Mouse (Mus musculus) myocyte (in vitro differentiated cells): ENCODE data around the gene March1. TPM values are rescaled to one million over a fixed set of nuclear protein-coding genes. Genes with fewer than 3 reads are reported as not detected.

Experiments used
- H3K27me3 ChIP-seq: one replicate; pipeline ENCODE4 v1.6.1; 2011; ENCODE audit not compliant: control insufficient read depth, insufficient read depth, insufficient read length
- H3K36me3 ChIP-seq: one replicate; pipeline ENCODE4 v1.6.1; 2011; ENCODE audit not compliant: control insufficient read depth, insufficient read depth
- H3K4me2 ChIP-seq: one replicate; pipeline ENCODE4 v1.6.1; 2011; ENCODE audit warnings: low read depth, control low read depth
- H3K4me3 ChIP-seq: one replicate; pipeline ENCODE4 v1.5.1; 2011; ENCODE audit warnings: mild to moderate bottlenecking, control low read depth, moderate library complexity
- H3K79me2 ChIP-seq: one replicate; pipeline ENCODE4 v1.6.1; 2011; ENCODE audit not compliant: control insufficient read depth, insufficient read depth
- H3ac ChIP-seq: one replicate; pipeline ENCODE4 v1.6.1; 2011; ENCODE audit not compliant: control insufficient read depth, insufficient read length
- CEBPB ChIP-seq: IDR thresholded peaks from 2 replicates; pipeline ENCODE4 v1.6.1; 2011; ENCODE audit warnings: mild to moderate bottlenecking, moderate library complexity; ENCODE audit not compliant: poor library complexity, insufficient read depth, severe bottlenecking
- E2F4 ChIP-seq: IDR thresholded peaks from one replicate; pipeline ENCODE4 v1.6.1; 2011; ENCODE audit warnings: mild to moderate bottlenecking, control low read depth, moderate library complexity; ENCODE audit not compliant: insufficient read depth
- MAX ChIP-seq: IDR thresholded peaks from one replicate; pipeline ENCODE4 v1.6.1; 2011; ENCODE audit warnings: low read depth, mild to moderate bottlenecking, control low read depth
- MYOD1 ChIP-seq, 3 experiments: IDR thresholded peaks; one replicate each; pipeline ENCODE4 v1.6.1; 2011; ENCODE audit warnings: control low read depth in 2 of 3, low read depth in 2 of 3, mild to moderate bottlenecking in 2 of 3, moderate library complexity in 1 of 3; ENCODE audit not compliant: insufficient read length in 2 of 3, control insufficient read depth in 1 of 3
- MYOG ChIP-seq, 3 experiments: IDR thresholded peaks; one replicate each; pipeline ENCODE4 v1.6.1; 2011; ENCODE audit warnings: control low read depth in 2 of 3, low read depth in 2 of 3, mild to moderate bottlenecking in 2 of 3; ENCODE audit not compliant: insufficient read length in 2 of 3, control insufficient read depth in 1 of 3, insufficient read depth in 1 of 3
- POLR2A ChIP-seq: IDR thresholded peaks from one replicate; pipeline ENCODE4 v1.6.1; 2011; ENCODE audit warnings: low read depth, mild to moderate bottlenecking, control low read depth, moderate library complexity; ENCODE audit not compliant: insufficient read length
- POLR2AphosphoS2 ChIP-seq: IDR thresholded peaks from one replicate; pipeline ENCODE4 v1.6.1; 2011; ENCODE audit warnings: low read depth, control low read depth; ENCODE audit not compliant: insufficient read length
- REST ChIP-seq: IDR thresholded peaks from one replicate; pipeline ENCODE4 v1.6.1; 2011; ENCODE audit warnings: mild to moderate bottlenecking, control low read depth, moderate library complexity; ENCODE audit not compliant: insufficient read depth, insufficient read length
- SRF ChIP-seq: IDR thresholded peaks from one replicate; pipeline ENCODE4 v1.6.1; 2011; ENCODE audit warnings: low read depth; ENCODE audit not compliant: control insufficient read depth, insufficient read length
- TCF12 ChIP-seq: IDR thresholded peaks from one replicate; pipeline ENCODE4 v1.6.1; 2011; ENCODE audit warnings: mild to moderate bottlenecking, control low read depth; ENCODE audit not compliant: poor library complexity, insufficient read depth, severe bottlenecking
- TCF3 ChIP-seq: IDR thresholded peaks from one replicate; pipeline ENCODE4 v1.6.1; 2011; ENCODE audit warnings: low read depth, control low read depth; ENCODE audit not compliant: insufficient read length
- USF1 ChIP-seq: IDR thresholded peaks from one replicate; pipeline ENCODE4 v1.6.1; 2011; ENCODE audit warnings: low read depth, mild to moderate bottlenecking, control low read depth, moderate library complexity
- polyA plus RNA-seq: library from polyadenylated mRNA; unstranded; fragments of >200 nt; fragmentation: generic; extraction: Trizol; gene quantifications from one replicate; pipeline ENCODE4 v1.2.1, GENCODE M21; 2012; ENCODE audit warnings: missing spikeins

The March1 gene
- polyA plus RNA-seq, 1 experiment = 0.06 TPM

GRCm38 (mm10) chr8:65956948-65957347 is 339.2 kb downstream of the March1 start:
- no peak for TF ChIP-seq TCF12
- TF ChIP-seq TCF3 = no peak
- TF ChIP-seq MYOD1 (IDR thresholded peaks at IDR 0.05; ENCODE audit: control insufficient read depth in 1 of 3, insufficient read length in 2 of 3, low read depth in 2 of 3) = no peak
- no peak for TF ChIP-seq POLR2A
- H3K36me3 ChIP-seq = no peaks in the 10 kb centered on the region
- no peak overlapping the region for H3K4me3 ChIP-seq
- no peaks in the 10 kb centered on the region for H3K79me2 ChIP-seq
- H3ac ChIP-seq = no peak overlapping the region
- H3K4me2 ChIP-seq = no peak overlapping the region
- no peaks in the 10 kb centered on the region for H3K27me3 ChIP-seq

GRCm38 (mm10) chr8:65957492-65957891 is 339.8 kb downstream of the March1 start:
- H3K79me2 ChIP-seq = no peaks in the 10 kb centered on the region
- H3K4me2 ChIP-seq = no peak overlapping the region
- H3K36me3 ChIP-seq = no peaks in the 10 kb centered on the region
- no peak overlapping the region for H3K4me3 ChIP-seq
- no peak overlapping the region for H3ac ChIP-seq
- no peak for TF ChIP-seq SRF
- no peak for TF ChIP-seq E2F4
- TF ChIP-seq POLR2A = no peak
- no peak for TF ChIP-seq POLR2AphosphoS2
- TF ChIP-seq MAX = no peak
- TF ChIP-seq MYOD1 (IDR thresholded peaks at IDR 0.05; ENCODE audit: control insufficient read depth in 1 of 3, insufficient read length in 2 of 3, low read depth in 2 of 3) = no peak
- TF ChIP-seq MYOG (IDR thresholded peaks at IDR 0.05; ENCODE audit: control insufficient read depth in 1 of 3, insufficient read depth in 1 of 3, insufficient read length in 2 of 3, low read depth in 2 of 3) = no peak
- no peak for TF ChIP-seq USF1
- no peak for TF ChIP-seq CEBPB
- TF ChIP-seq REST = no peak
- H3K27me3 ChIP-seq = no peaks in the 10 kb centered on the region

GRCm38 (mm10) chr8:65966502-65967222 is 349.0 kb downstream of the March1 start:
- TF ChIP-seq E2F4 = no peak
- no peak for TF ChIP-seq MYOD1 (IDR thresholded peaks at IDR 0.05; ENCODE audit: control insufficient read depth in 1 of 3, insufficient read length in 2 of 3, low read depth in 2 of 3)
- TF ChIP-seq USF1 = no peak
- TF ChIP-seq MYOG (IDR thresholded peaks at IDR 0.05; ENCODE audit: control insufficient read depth in 1 of 3, insufficient read depth in 1 of 3, insufficient read length in 2 of 3, low read depth in 2 of 3) = no peak
- no peak for TF ChIP-seq CEBPB
- TF ChIP-seq MAX = no peak
- TF ChIP-seq POLR2A = no peak
- TF ChIP-seq TCF3 = no peak
- TF ChIP-seq SRF = no peak
- no peak for TF ChIP-seq POLR2AphosphoS2
- no peak for TF ChIP-seq REST
- no peak for TF ChIP-seq TCF12
- H3ac ChIP-seq = no peak overlapping the region
- H3K4me3 ChIP-seq = no peak overlapping the region
- no peaks in the 10 kb centered on the region for H3K27me3 ChIP-seq
- no peak overlapping the region for H3K4me2 ChIP-seq
- no peaks in the 10 kb centered on the region for H3K36me3 ChIP-seq
- no peaks in the 10 kb centered on the region for H3K79me2 ChIP-seq

- TF ChIP-seq REST = no peak
- TF ChIP-seq POLR2AphosphoS2 = no peak
- TF ChIP-seq TCF12 = no peak
- no peak for TF ChIP-seq MYOG (IDR thresholded peaks at IDR 0.05; ENCODE audit: control insufficient read depth in 1 of 3, insufficient read depth in 1 of 3, insufficient read length in 2 of 3, low read depth in 2 of 3)
- no peak for TF ChIP-seq MAX
- no peak for TF ChIP-seq TCF3
- TF ChIP-seq SRF = no peak
- no peak for TF ChIP-seq E2F4
- no peak for TF ChIP-seq POLR2A
- no peak for TF ChIP-seq USF1
- no peak for TF ChIP-seq MYOD1 (IDR thresholded peaks at IDR 0.05; ENCODE audit: control insufficient read depth in 1 of 3, insufficient read length in 2 of 3, low read depth in 2 of 3)
- TF ChIP-seq CEBPB = no peak
- H3K79me2 ChIP-seq = no peaks in the 10 kb centered on the region
- no peak overlapping the region for H3ac ChIP-seq
- no peaks in the 10 kb centered on the region for H3K36me3 ChIP-seq
- no peak overlapping the region for H3K4me3 ChIP-seq
- H3K27me3 ChIP-seq = no peaks in the 10 kb centered on the region
- H3K4me2 ChIP-seq = no peak overlapping the region
Observed at GRCm38 (mm10) chr8:65967223-65967778, 349.6 kb downstream of the March1 start.

- H3K36me3 ChIP-seq = no peaks in the 10 kb centered on the region
- no peak overlapping the region for H3K4me2 ChIP-seq
- no peak overlapping the region for H3ac ChIP-seq
- no peaks in the 10 kb centered on the region for H3K27me3 ChIP-seq
- no peaks in the 10 kb centered on the region for H3K79me2 ChIP-seq
- no peak overlapping the region for H3K4me3 ChIP-seq
- TF ChIP-seq CEBPB (no peak), POLR2A (no peak), MYOD1 (IDR thresholded peaks at IDR 0.05; ENCODE audit: control insufficient read depth in 1 of 3, insufficient read length in 2 of 3, low read depth in 2 of 3) (no peak), MYOG (IDR thresholded peaks at IDR 0.05; ENCODE audit: control insufficient read depth in 1 of 3, insufficient read depth in 1 of 3, insufficient read length in 2 of 3, low read depth in 2 of 3) (no peak), USF1 (no peak), TCF3 (no peak), SRF (no peak), E2F4 (no peak), POLR2AphosphoS2 (no peak), MAX (no peak), REST (no peak), TCF12 (no peak)
Observed at GRCm38 (mm10) chr8:65976905-65977304, 359.2 kb downstream of the March1 start.
